ENCODE assay signal across 14 mouse cellular contexts in genomic region chr8:65618966-65619365, GRCm38 (mm10). TPM values are rescaled to one million over a fixed set of nuclear protein-coding genes. Genes with fewer than 3 reads are reported as not detected.
DNase-seq lines count a peak whose midpoint lies in the region; ATAC-seq and TF ChIP-seq lines count a peak whose summit lies in the region.
"Had no signal": no experiment of that assay in that cellular context is flagged by ENCODE, and none has a peak within 500 bp of the region (broad histone marks: within the 10 kb centered on the region; RNA-seq: fewer than 3 reads in every experiment).

No protein-coding gene starts in this region.

- H3K9me3 ChIP-seq in forebrain, postnatal 0 days (ENCODE audit: low read length) = no peaks in the 10 kb centered on the region
- no peaks in the 10 kb centered on the region for H3K9me3 ChIP-seq in neural tube, embryonic 15.5 days (replicated peaks)
- H3K9me3 ChIP-seq: lung, embryonic 15.5 days had no signal

- peak; percentile 22 to 35 for DNase-seq in right cerebral cortex, adult 2 months (ENCODE audit: low spot score in 2 of 2)
- no peak for DNase-seq in right cerebral cortex, adult 18-20 months
- peak; percentile 54 for DNase-seq in forebrain, postnatal 0 days
- no peak for DNase-seq in left cerebral cortex, adult 2 months (ENCODE audit: extremely low spot score in 1 of 2, low spot score in 2 of 2)
- no peak for DNase-seq in cerebellum, adult 18-20 months
- no peak for DNase-seq in heart, adult 11 months
- DNase-seq: adrenal gland, postnatal 36 days; gastrocnemius, postnatal 25 days; kidney, postnatal 14 days had no signal

- H3K27me3 ChIP-seq in forebrain, postnatal 0 days (ENCODE audit: insufficient read depth, low read length) = no peaks in the 10 kb centered on the region
- no peaks in the 10 kb centered on the region for H3K27me3 ChIP-seq in neural tube, embryonic 15.5 days (replicated peaks)
- H3K27me3 ChIP-seq: CH12.LX had no signal

- H3K27ac ChIP-seq in forebrain, postnatal 0 days (ENCODE audit: low read depth, low read length) = peak overlapping the region; percentile 86
- peak overlapping the region; percentile 89 for H3K27ac ChIP-seq in left cerebral cortex, adult 2 months
- H3K27ac ChIP-seq in neural tube, embryonic 15.5 days (replicated peaks) = peak overlapping the region; percentile 80; the same call in 1 of the 2 replicates
- H3K27ac ChIP-seq: lung, embryonic 15.5 days had no signal

- peak overlapping the region; percentile 93 for H3K9ac ChIP-seq in forebrain, postnatal 0 days
- peak overlapping the region; percentile 66 for H3K9ac ChIP-seq in neural tube, embryonic 15.5 days (replicated peaks)
- H3K9ac ChIP-seq: lung, embryonic 15.5 days had no signal

- no peaks in the 10 kb centered on the region for H3K36me3 ChIP-seq in forebrain, postnatal 0 days (ENCODE audit: insufficient read depth)
- H3K36me3 ChIP-seq in neural tube, embryonic 15.5 days = no peaks in the 10 kb centered on the region
- H3K36me3 ChIP-seq: lung, embryonic 15.5 days had no signal

- H3K4me3 ChIP-seq in forebrain, postnatal 0 days (ENCODE audit: low read depth, low read length) = peak overlapping the region; percentile 65
- peak overlapping the region; percentile 65 for H3K4me3 ChIP-seq in left cerebral cortex, adult 2 months
- H3K4me3 ChIP-seq in neural tube, embryonic 15.5 days (replicated peaks) = peak overlapping the region; percentile 60
- H3K4me3 ChIP-seq: erythroblast, embryonic 14.5 days; lung, embryonic 15.5 days had no signal

- 0 out of 2 replicates have a peak, but pooled peaks cover 4% of the 10 kb centered on the region for H3K4me1 ChIP-seq in forebrain, postnatal 0 days (ENCODE audit: insufficient read depth)
- 0 out of 2 replicates have a peak, but pooled peaks cover 5% of the 10 kb centered on the region for H3K4me1 ChIP-seq in neural tube, embryonic 15.5 days
- H3K4me1 ChIP-seq: lung, embryonic 15.5 days had no signal

- peak overlapping the region; percentile 73 for H3K4me2 ChIP-seq in forebrain, postnatal 0 days (ENCODE audit: low read depth)
- H3K4me2 ChIP-seq in neural tube, embryonic 15.5 days = peak overlapping the region; percentile 67
- H3K4me2 ChIP-seq: lung, embryonic 15.5 days had no signal

- 17% methylated on average over 7 of the region's 7 CpGs for WGBS in forebrain, postnatal 0 days
- 31% methylated on average over 7 of the region's 7 CpGs for WGBS in neural tube, embryonic 15.5 days

- intact Hi-C loops in left cerebral cortex, adult 2 months (cut with DNase I) = loop anchor here (5.0 to 10.0 kb wide), 2 partner anchors 457 to 826 kb away; no protein-coding TSS in a partner anchor

- no peak for TF ChIP-seq CTCF in forebrain, postnatal 0 days (IDR thresholded peaks at IDR 0.05; ENCODE audit: low read depth)
- TF ChIP-seq CTCF in left cerebral cortex, adult 2 months (IDR thresholded peaks at IDR 0.05) = no peak

- no peak for ATAC-seq in forebrain, postnatal 0 days
- no peak for ATAC-seq in neural tube, embryonic 15.5 days (ENCODE audit: low FRiP score)
- ATAC-seq in inflammation-experienced regulatory T-cells, adult 6 months = no peak

RNA-seq across cellular contexts. Expression of gene March1, which starts 1.3 kb away (rescaled TPM):
- total RNA-seq in forebrain, postnatal 0 days (2014; rRNA removed) = 57.3 and 77.2 TPM in 2 replicates
- polyA plus RNA-seq in forebrain, postnatal 0 days (2015; fragmentation: Nextera tagmentation; extraction: Ambion mirVana) = 22.0 and 40.0 TPM in 2 replicates
- 10 to 100 TPM; 37.0 to 41.5 TPM for total RNA-seq in left cerebral cortex, adult 2 months (2021)
- polyA plus RNA-seq in neural tube, embryonic 15.5 days (2015; fragmentation: Nextera tagmentation; extraction: Ambion mirVana) = 32.8 and 42.9 TPM in 2 replicates
- polyA plus RNA-seq in inflammation-experienced regulatory T-cells, adult 6 months (2017; shearing (Covaris generic)) = under 1 TPM; 0.46 to 0.88 (median 0.69) TPM
- polyA plus RNA-seq: erythroblast, embryonic 14.5 days had no signal

Comparison
In these comparisons a context has a peak if more than half of its experiments do, and no peak if none do; other contexts are left out.
1. DNase-seq: peak in right cerebral cortex, adult 2 months (2 of 2) and forebrain, postnatal 0 days (single experiment); none in right cerebral cortex, adult 18-20 months (single experiment), left cerebral cortex, adult 2 months (0 of 2), cerebellum, adult 18-20 months (0 of 2) and heart, adult 11 months (single experiment).
2. RNA of gene March1, which starts 1.3 kb away (polyA plus RNA-seq): 32.8 to 42.9 TPM in neural tube, embryonic 15.5 days and 22.0 to 40.0 TPM in forebrain, postnatal 0 days; 0.46 to 0.88 TPM in inflammation-experienced regulatory T-cells, adult 6 months; every median in the first group is over 10 times any median in the second.
3. Peak in every context shown above with its lines, with median percentiles within 50 percentile points of each other: H3K27ac ChIP-seq and H3K4me3 ChIP-seq.